Mouse (Mus musculus) embryonic facial prominence, embryonic 15.5 days (tissue): ENCODE data around the gene Gpr25. TPM values are rescaled to one million over a fixed set of nuclear protein-coding genes. Genes with fewer than 3 reads are reported as not detected.

Experiments
- ATAC-seq: fragments of 200-750 bp; cut with Nextera tagmentation; 2 replicates; pipeline ENCODE4 v1.8.0; 2017; ENCODE audit warnings: low read depth, moderate TSS enrichment; ENCODE audit not compliant: insufficient number of reproducible peaks, low FRiP score, low TSS enrichment
- H3K27ac ChIP-seq: fragments of 300-500 bp; sonication (generic); replicated peaks from 2 replicates; pipeline ENCODE4 v1.5.1; 2015; ENCODE audit warnings: mild to moderate bottlenecking, inconsistent platforms
- H3K27me3 ChIP-seq: fragments of 300-500 bp; sonication (generic); 2 replicates; pipeline ENCODE4 v1.6.1; 2015; ENCODE audit warnings: inconsistent platforms
- H3K36me3 ChIP-seq: fragments of 300-500 bp; sonication (generic); 2 replicates; pipeline ENCODE4 v1.6.1; 2015; ENCODE audit warnings: mild to moderate bottlenecking, inconsistent platforms
- H3K4me1 ChIP-seq: fragments of 300-500 bp; sonication (generic); 2 replicates; pipeline ENCODE4 v1.6.1; 2015; ENCODE audit warnings: inconsistent platforms
- H3K4me2 ChIP-seq: fragments of 300-500 bp; sonication (generic); replicated peaks from 2 replicates; pipeline ENCODE4 v1.6.1; 2015; ENCODE audit warnings: mild to moderate bottlenecking, inconsistent platforms
- H3K4me3 ChIP-seq: fragments of 300-500 bp; sonication (generic); replicated peaks from 2 replicates; pipeline ENCODE4 v1.5.1; 2015; ENCODE audit warnings: mild to moderate bottlenecking, inconsistent platforms
- H3K9ac ChIP-seq: fragments of 300-500 bp; sonication (generic); 2 replicates; pipeline ENCODE4 v1.6.1; 2015; ENCODE audit warnings: inconsistent platforms
- H3K9me3 ChIP-seq: fragments of 300-500 bp; sonication (generic); replicated peaks from 2 replicates; pipeline ENCODE4 v1.6.1; 2016; ENCODE audit warnings: inconsistent platforms
- WGBS: fragments of 180-500 bp; shearing (Covaris S2); methylation state at CpG from one replicate; pipeline ENCODE4 v1.1.7; 2015; 5-methylcytosine and 5-hydroxymethylcytosine counted together
- polyA plus RNA-seq: library from polyadenylated mRNA; unstranded; fragments of >200 nt; fragmentation: Nextera tagmentation; extraction: Ambion mirVana; gene quantifications from 2 replicates; pipeline ENCODE4 v1.2.1, GENCODE M21; 2015

Gpr25 gene
- polyA plus RNA-seq, 1 experiment from 2014 or later: not detected

DNA sequence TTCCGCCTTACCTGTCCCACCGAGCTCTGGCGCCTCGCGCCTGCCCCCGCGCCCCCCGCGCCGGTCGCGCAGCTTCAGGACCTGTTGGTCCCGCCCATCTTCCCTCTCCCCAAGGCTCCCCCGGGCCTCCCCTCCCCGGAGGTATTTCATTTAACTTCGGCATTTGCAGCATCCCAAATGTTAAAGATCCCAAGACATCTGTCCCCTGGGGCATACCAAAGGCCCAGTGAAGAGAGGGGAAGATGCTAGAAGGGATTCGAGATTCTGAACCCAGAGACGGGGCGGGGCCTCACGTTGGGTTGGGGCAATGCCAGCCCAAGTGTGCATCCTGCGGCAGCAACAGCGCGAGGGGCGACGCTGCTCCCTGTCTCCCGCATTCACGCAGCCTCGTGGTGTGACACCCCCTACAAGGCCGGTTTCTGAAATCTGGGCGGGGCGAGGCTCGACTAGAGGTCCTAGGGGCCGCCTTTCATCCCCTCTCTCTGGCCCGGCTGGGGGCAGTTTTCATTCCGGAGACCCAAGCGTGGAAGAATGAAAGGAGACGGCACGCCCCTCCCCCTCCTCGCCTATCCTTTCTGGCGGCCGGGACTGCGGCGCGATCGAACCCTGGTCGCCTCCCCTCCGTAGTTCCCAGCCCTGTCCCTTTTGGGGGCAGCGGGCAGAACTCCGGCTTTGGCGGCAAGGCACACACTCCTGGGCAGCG lies 26.6 kb downstream of the Gpr25 start, which contains the start of gene Inava:
Gene Inava, minus strand, starts transcription at position 373 of the 703 bp plus-strand sequence.
- H3K4me3 ChIP-seq: peak within 1 kb of the TSS; percentile 61
- H3K9ac ChIP-seq: peak within 1 kb of the TSS; percentile 40
- peaks cover 53% of the 10 kb centered on the region for H3K4me1 ChIP-seq
- H3K27ac ChIP-seq: peak within 1 kb of the TSS; percentile 73
- 1% methylated on average over 43 of the region's 51 CpGs for WGBS
- ATAC-seq: peak; percentile 69
- H3K4me2 ChIP-seq: peak within 1 kb of the TSS; percentile 91
- no peaks in the 10 kb centered on the region for H3K9me3 ChIP-seq
- H3K36me3 ChIP-seq: no peaks in the 10 kb centered on the region
- H3K27me3 ChIP-seq: no peaks in the 10 kb centered on the region

DNA sequence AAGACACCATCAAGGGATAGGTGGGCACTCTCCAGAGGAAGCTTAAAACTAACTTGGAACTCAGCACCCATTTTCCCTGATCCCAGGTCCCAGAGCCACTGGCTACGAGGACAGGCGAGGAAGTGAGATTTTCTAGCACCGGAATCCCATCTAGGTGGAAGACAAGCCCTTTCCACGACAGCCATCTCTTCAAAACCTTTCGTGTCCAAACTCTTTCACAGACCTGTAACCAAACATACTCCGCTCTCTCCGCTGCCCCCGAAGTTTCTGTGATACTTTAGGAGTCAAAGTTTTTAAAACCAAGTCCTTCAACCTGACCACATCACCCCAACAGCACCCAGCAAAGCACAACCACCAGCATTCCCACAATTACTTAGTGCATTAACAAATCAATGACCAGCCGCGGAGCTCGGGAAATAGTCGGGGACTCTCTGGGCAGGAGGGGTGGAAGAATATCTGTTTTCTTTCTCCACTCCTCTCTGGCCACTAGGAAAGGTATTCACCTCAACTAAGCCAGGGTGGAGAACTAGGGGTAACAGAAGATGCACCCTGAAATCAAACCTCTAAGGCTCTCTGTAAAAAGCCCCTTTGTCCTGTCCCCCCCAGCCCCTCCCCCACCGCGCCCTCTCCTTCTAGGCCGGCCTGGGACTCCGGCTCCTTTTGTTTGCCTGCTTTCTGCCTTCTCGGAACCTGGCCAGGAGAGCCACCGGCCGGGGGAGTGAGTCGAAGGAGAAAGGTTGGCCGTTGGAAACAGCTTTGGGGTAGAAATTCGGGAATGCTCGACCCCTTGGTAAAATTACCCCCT lies 27.5 kb downstream of the Gpr25 start:
- 2% methylated on average over 23 of the region's 23 CpGs for WGBS

GRCm38 (mm10) chr1:136232285-136232926 lies 28.3 kb downstream of the Gpr25 start:
- no peak for ATAC-seq
- Histone ChIP-seq H3K9ac (no peak overlapping the region), H3K4me1 (peaks cover 68% of the 10 kb centered on the region), H3K4me2 (peak overlapping the region; percentile 91), H3K4me3 (peak overlapping the region; percentile 61), H3K27me3 (no peaks in the 10 kb centered on the region), H3K36me3 (no peaks in the 10 kb centered on the region), H3K9me3 (no peaks in the 10 kb centered on the region), H3K27ac (0 out of 2 replicates have a peak overlapping the region, but pooled peaks have one; percentile 34)
- WGBS: 4% methylated on average over 9 of the region's 9 CpGs

More for the DNA sequence above, 27.5 kb downstream of the Gpr25 start:
- H3K4me2 ChIP-seq: peak overlapping the region; percentile 91
- H3K4me3 ChIP-seq: peak overlapping the region; percentile 61
- no peaks in the 10 kb centered on the region for H3K9me3 ChIP-seq
- 0 out of 2 replicates have a peak overlapping the region, but pooled peaks have one; percentile 17 for H3K27ac ChIP-seq
- H3K4me1 ChIP-seq: peaks cover 62% of the 10 kb centered on the region
- H3K27me3 ChIP-seq: no peaks in the 10 kb centered on the region
- no peak for ATAC-seq
- no peaks in the 10 kb centered on the region for H3K36me3 ChIP-seq
- H3K9ac ChIP-seq: peak overlapping the region; percentile 35; the same call in 1 of the 2 replicates

DNA sequence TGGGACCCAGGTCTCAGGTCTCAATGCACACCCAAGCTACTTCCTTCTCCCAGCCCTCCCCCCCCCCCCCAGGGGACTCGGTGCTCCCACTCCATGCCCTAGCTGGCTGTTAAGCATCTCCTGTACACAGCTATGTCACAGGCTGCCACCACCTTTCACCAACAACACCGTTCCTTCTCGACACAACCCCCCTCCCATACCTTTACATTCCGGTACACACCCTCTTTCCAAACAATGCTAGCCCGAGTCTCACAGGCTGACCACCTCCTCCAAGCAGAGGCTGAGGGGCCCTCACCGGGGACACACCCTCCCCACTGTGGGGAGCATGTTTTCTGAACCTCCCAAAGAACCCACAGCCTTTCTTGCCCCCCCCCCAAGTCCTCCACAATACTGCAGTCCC lies 29.1 kb downstream of the Gpr25 start:
- WGBS: 10% methylated on average over 6 of the region's 6 CpGs
- Histone ChIP-seq H3K4me2 (peak overlapping the region; percentile 91), H3K36me3 (no peaks in the 10 kb centered on the region), H3K4me1 (peaks cover 68% of the 10 kb centered on the region), H3K4me3 (peak overlapping the region; percentile 61), H3K27me3 (no peaks in the 10 kb centered on the region), H3K9me3 (no peaks in the 10 kb centered on the region), H3K9ac (no peak overlapping the region), H3K27ac (peak overlapping the region; percentile 66; the same call in 1 of the 2 replicates)
- no peak for ATAC-seq

DNA sequence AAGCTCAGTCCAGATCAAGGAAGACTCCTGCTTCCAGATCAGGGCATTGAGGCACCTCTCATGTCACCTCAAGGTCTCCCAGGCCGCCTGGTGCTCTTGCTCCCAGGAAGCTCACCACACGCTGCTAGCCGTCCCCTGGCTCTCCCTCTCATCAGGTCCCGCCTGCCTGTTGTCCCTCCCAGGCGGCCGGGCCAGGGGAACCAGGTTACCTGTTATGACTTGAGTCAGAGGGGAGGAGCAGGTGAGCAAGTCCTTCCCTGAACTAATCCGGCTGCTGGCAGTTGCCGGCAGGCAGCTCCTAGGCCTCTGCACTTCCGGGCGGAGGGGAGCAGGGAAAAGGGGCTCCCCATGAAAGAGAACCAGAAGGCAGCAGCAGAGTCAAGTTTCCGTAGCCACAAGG lies 30.5 kb downstream of the Gpr25 start:
- H3K9me3 ChIP-seq: no peaks in the 10 kb centered on the region
- H3K4me1 ChIP-seq: peaks cover 68% of the 10 kb centered on the region
- H3K27me3 ChIP-seq: no peaks in the 10 kb centered on the region
- WGBS: 36% methylated on average over 11 of the region's 11 CpGs
- H3K4me2 ChIP-seq: peak overlapping the region; percentile 91
- H3K36me3 ChIP-seq: peaks cover 9% of the 10 kb centered on the region
- H3K27ac ChIP-seq: peak overlapping the region; percentile 66
- peak overlapping the region; percentile 28 for H3K4me3 ChIP-seq
- H3K9ac ChIP-seq: no peak overlapping the region
- ATAC-seq: no peak

DNA sequence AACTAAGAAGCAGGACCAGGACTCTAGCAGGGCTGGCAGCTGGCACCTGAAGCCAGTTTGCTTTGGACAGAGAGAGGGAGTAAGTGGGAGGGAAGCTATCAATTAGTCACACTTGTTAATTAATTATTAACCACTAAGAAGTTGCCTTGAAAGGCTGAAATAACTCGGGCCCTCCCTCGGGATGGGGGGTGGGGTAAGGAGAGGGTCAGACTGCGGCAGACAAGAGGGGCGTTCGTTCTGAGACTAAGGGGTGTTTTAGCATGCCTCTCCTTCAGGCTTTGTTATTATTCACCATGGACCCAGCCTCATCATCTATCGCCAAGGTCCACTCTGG lies 31.7 kb downstream of the Gpr25 start:
- peaks cover 20% of the 10 kb centered on the region for H3K36me3 ChIP-seq
- H3K9ac ChIP-seq: no peak overlapping the region
- H3K4me3 ChIP-seq: peak overlapping the region; percentile 28
- H3K4me1 ChIP-seq: peaks cover 61% of the 10 kb centered on the region
- no peaks in the 10 kb centered on the region for H3K27me3 ChIP-seq
- 0 out of 2 replicates have a peak overlapping the region, but pooled peaks have one; percentile 66 for H3K27ac ChIP-seq
- no peak for ATAC-seq
- WGBS: 36% methylated on average over 6 of the region's 6 CpGs
- peak overlapping the region; percentile 91 for H3K4me2 ChIP-seq
- H3K9me3 ChIP-seq: no peaks in the 10 kb centered on the region

DNA sequence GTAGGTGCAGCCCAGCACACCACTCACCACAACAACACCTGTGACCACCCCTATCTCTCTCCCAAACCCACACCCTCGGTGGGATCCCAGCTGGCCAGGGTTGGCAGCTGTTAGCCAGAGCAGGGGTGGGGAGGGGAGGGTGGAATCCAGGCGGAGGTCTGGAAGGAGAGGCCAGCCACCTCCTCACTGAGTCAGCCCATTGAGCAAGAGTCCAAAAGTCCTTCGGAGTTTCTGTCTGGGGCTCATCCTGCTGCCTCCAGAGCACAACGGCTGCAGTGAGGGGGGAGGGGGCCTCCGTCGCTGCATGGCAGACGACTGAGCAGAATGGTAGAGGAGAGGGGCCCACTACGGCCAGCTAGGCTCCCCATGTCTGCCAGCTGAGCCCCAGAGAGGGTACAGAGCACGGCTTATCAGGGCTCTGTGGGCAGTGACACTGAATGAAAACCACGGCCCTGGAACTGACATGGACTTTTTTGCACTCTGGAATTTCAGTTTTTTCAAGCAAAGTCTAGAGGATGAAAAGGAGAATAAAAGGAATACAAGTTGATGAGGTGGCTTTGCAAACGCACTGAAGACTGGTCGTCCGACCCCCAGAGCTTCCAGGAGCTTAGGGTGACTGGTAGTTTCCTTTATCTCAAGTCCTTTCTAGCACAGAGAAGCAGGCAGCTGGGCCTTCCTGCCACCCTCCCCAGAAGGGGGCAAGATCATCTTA lies 32.2 kb downstream of the Gpr25 start:
- Histone ChIP-seq H3K4me3 (peak overlapping the region; percentile 15), H3K4me1 (peaks cover 58% of the 10 kb centered on the region), H3K36me3 (peaks cover 22% of the 10 kb centered on the region), H3K9me3 (no peaks in the 10 kb centered on the region), H3K27ac (0 out of 2 replicates have a peak overlapping the region, but pooled peaks have one; percentile 17), H3K27me3 (no peaks in the 10 kb centered on the region), H3K4me2 (peak overlapping the region; percentile 91), H3K9ac (no peak overlapping the region)
- WGBS: 18% methylated on average over 13 of the region's 13 CpGs
- ATAC-seq: 0 out of 2 replicates have a peak, but pooled peaks have one; percentile 13

DNA sequence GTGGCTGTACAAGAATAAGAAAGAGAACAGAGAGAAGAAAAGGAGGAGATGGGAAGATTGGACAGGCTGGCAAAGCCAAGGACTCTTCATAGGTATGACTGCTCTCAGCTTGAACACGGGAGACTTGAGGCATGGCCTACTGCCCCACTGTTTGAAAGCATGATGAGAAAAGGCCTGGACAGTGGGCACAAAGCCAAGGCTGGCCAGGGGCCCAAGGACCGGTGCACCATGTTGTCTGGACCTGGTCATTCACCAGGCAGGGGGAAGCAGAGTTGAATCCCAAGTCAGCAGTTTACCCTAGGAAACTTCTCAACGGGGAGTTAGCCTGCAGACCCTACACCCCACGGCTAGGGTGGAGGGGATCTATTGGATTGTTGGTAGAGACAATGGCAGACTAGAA lies 32.8 kb downstream of the Gpr25 start:
- H3K4me2 ChIP-seq: peak overlapping the region; percentile 91; the same call in 1 of the 2 replicates
- H3K9me3 ChIP-seq: no peaks in the 10 kb centered on the region
- H3K4me3 ChIP-seq: no peak overlapping the region
- peaks cover 52% of the 10 kb centered on the region for H3K4me1 ChIP-seq
- H3K36me3 ChIP-seq: peaks cover 22% of the 10 kb centered on the region
- no peaks in the 10 kb centered on the region for H3K27me3 ChIP-seq
- H3K9ac ChIP-seq: no peak overlapping the region
- ATAC-seq: no peak
- WGBS: 84% methylated on average over 4 of the region's 4 CpGs
- no peak overlapping the region for H3K27ac ChIP-seq

DNA sequence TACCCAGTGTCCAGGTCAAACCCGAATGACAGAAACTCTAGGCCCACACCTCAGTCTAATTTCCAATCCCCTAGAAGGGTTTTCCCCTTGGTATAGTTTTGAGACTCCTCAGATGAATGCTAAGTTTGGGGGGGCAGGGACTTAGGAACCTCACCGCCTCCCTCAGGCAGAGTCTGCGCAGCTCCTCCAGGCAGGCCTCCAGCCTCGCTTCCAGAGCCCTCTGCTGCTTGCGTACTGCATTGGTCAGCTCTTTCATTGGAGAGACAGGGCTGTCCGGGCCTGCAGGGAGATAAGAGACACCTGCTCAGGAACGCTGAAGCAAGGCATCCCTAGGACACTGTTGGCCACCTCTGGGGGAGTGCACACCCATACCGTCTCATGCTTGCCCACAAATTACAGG lies 34.0 kb downstream of the Gpr25 start:
- Histone ChIP-seq H3K27me3 (no peaks in the 10 kb centered on the region), H3K9ac (no peak overlapping the region), H3K9me3 (no peaks in the 10 kb centered on the region), H3K36me3 (peaks cover 22% of the 10 kb centered on the region), H3K4me1 (peaks cover 41% of the 10 kb centered on the region), H3K27ac (no peak overlapping the region), H3K4me2 (no peak overlapping the region), H3K4me3 (no peak overlapping the region)
- 85% methylated on average over 8 of the region's 8 CpGs for whole genome bisulfite sequencing
- no peak for ATAC-seq

GRCm38 (mm10) chr1:136225846-136226245 lies 34.8 kb downstream of the Gpr25 start:
- H3K36me3 ChIP-seq: peaks cover 22% of the 10 kb centered on the region

More at GRCm38 (mm10) chr1:136225846-136226245, 34.8 kb downstream of the Gpr25 start:
- no peak overlapping the region for H3K4me2 ChIP-seq
- H3K27me3 ChIP-seq: no peaks in the 10 kb centered on the region
- H3K9ac ChIP-seq: no peak overlapping the region
- WGBS: 95% methylated on average over 8 of the region's 8 CpGs
- ATAC-seq: no peak
- H3K4me1 ChIP-seq: peaks cover 33% of the 10 kb centered on the region
- no peaks in the 10 kb centered on the region for H3K9me3 ChIP-seq
- no peak overlapping the region for H3K4me3 ChIP-seq
- no peak overlapping the region for H3K27ac ChIP-seq
